Mouse (Mus musculus) layer of hippocampus, postnatal 25 days (tissue): ENCODE results near the gene Gm20696. TPM values are rescaled to one million over a fixed set of nuclear protein-coding genes. Genes with fewer than 3 reads are reported as not detected.

Experiments used
- DNase-seq, 2 experiments: peaks; one replicate each; pipeline ENCODE4 v3.0.0; 2022; ENCODE audit warnings: mixed read lengths in 2 of 2, low spot score in 1 of 2; ENCODE audit errors: extremely low spot score in 1 of 2
- total RNA-seq, 2 experiments: library from RNA; stranded (reverse); gene quantifications; 2 replicates each; pipeline ENCODE4 v1.2.3; 2021

The Gm20696 gene
- total RNA-seq, 2 experiments from 2014 or later = 6.5 to 7.8 TPM

GRCm38 (mm10) chr6:99408880-99409279 is 257.7 kb downstream of the Gm20696 start:
- no peak for DNase-seq

- no peak for DNase-seq
Observed at GRCm38 (mm10) chr6:99403755-99404390, 262.7 kb downstream of the Gm20696 start.

GRCm38 (mm10) chr6:99402941-99403340 is 263.7 kb downstream of the Gm20696 start:
- DNase-seq = no peak

GRCm38 (mm10) chr6:99402370-99402769 is 264.2 kb downstream of the Gm20696 start:
- no peak for DNase-seq

GRCm38 (mm10) chr6:99401801-99402200 is 264.8 kb downstream of the Gm20696 start:
- DNase-seq = no peak

DNA sequence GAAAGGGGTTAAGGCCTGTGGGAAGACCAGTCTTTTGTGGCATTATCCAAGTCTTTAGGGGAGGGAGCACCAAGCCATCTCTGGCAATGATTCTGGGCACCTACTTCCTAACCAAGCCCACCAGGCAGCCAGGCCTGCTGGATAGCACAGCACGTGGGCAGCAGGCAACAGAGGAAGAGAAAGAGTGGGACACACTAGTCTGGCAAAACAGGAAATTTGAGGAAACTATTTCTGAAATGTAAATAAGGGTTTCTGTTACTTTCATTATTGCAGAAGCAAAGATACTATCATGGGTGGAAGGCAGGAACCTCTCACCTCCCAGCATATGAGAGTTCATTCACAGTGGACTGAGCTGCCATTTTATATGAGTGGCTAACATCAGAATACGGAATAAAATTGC is 265.4 kb downstream of the Gm20696 start:
- DNase-seq = no peak

- DNase-seq = no peak
Observed at GRCm38 (mm10) chr6:99395745-99396144, 270.9 kb downstream of the Gm20696 start.

DNA sequence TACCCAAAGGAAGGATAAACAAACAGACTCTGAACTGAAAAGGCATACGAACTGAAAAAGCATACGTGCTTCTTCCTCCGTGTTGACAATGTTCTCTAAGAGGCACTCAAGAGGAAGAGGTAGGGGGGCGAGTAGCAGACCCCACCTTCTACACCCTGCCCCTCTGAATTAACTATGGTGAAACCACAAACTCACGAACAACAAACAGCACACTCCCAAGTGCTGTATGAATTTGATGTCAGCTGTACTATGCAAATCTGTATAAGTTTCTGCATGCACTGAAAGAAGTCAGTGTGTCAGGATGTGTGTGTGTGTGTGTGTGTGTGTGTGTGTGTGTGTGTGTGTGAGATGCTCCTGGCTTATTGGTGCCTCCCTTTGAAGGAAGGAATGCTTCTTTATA is 271.8 kb downstream of the Gm20696 start:
- DNase-seq = no peak

DNA sequence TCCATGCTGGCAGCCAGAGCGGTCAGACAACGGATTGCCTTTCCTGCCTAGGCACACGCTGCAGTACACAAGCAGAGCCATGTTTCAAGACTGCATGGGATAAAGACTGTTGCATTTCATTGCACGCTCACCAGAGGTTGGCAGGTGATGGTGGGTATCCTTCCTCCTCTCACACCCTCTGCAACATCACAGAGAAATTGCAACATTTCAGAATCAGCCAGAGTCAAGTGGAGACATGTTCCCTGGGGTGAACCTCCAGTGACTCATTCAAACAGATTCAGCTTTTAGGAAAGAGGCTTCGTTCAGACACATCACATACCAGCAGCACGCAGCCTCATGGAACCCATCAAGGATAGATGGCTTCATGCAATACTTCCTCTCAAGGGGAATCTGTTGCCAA is 274.1 kb downstream of the Gm20696 start:
- no peak for DNase-seq

DNA sequence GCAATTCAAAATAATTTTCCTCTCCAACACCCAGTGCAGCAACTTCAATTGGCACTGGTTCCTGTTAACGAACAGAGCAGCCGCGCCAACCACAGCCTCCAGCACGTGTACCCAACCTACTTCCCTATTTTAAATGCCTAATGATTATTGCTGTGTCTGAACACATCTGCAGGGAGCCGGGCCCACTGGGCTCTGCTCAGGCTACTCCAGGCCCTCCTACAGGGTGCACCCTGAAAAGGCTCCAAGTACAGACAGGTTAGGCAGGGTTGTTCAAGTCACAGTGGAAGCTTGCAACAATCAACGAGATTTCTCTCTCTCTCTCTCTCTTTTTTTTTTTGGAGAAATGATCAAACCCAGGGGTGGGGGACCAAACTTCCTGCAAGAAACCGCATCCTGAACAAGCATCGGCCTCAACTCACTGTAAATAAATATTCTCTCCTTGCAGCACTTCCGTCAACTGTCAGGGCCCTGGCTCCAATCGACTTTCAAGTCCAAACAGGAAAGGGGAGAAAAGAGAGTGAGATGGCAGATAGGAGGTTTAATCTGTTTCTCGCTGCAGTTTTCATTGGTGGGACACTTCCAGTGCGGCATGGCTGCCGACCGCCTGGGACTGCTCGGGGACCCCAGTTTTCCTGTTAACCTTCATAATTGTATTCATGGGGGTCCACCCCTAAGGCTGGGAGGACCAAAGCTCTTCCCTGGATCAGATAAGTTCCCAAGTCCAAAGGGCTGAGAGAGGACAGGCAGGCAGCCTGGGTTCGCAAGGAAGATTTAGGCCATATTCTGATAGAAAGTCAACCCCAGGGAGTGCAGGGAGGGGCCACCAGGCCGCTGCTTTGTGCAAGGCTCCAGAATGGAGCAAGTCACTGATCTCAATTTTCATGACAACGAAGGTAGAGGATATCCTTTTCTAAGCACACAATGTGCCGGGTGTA is 277.6 kb downstream of the Gm20696 start:
- no peak for DNase-seq

- DNase-seq = no peak
Observed at GRCm38 (mm10) chr6:99388023-99388422, 278.6 kb downstream of the Gm20696 start.

DNA sequence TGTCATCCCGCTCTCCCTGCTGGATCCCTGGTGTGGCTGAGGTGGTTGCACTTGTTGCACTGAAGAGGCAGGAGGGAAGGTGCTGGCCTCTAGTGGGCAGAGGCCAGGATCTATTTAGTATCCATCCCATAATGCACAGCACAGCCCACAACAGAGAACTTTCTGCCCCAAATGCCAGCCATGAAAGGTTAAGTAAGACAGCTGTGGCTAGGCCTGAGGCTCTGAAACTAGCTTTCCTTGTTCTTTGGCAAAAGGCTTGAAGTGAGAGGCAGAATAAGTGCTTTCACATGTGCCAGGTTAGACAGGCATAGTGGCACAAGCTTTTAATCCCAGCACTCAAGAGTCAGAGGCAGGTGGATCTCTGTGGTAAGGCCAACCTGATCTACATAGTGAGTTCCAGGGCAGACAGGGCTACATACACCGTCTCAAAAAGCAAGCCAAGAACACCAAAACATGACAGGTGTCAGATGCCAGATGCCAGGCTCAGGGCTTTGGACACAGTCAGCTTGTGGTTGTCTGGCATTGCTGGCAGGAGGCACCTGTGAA is 281.5 kb downstream of the Gm20696 start:
- no peak for DNase-seq

DNA sequence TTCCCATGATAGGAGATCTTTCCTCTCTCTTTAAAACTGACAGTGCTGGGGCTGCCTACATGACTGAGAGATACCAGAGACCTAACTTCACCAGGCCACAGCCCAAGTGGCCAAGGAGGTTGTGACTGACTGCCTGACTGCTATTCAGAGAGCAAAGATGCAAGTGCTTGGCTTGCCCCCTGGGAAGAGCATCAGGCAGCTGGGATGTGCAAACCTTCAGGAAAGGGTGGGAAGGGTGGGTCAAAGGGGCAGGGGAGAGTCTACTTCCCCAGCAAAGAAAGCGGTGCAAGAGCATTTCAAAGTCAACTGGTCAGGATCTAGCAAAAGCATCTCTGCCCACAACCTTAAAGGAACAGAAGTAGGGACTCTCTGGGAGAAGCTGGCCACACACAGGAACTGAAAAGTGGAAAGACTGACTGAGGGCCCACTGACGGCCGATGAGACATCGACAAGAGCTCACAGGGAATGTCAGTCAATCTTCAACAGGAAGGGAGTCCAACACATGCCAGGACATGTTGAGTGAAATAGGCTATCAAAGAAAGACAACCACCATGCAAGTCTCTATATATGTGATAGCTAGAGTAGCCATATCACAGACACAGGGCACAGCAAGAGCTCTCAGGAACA is 282.6 kb downstream of the Gm20696 start:
- no peak for DNase-seq

DNA sequence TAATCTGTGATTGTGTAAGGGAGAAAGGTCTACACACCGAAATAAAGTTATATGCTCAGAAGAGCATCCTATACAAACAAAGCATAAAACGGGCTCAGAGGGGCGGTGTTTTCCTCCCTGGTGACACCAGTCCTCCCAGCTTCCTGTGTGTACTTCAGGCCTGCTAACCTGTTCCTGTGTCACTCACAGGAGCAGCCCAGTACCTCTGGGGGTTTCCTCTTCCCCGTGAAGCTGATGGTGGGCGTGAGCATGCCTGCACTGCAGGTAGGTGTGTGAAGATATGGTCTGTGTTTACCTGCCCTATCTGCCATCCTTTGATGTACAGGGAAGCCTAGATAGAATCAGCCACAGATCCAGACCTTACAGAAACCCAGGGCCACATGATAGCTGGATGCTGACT is 286.5 kb downstream of the Gm20696 start:
- no peak for DNase-seq

- no peak for DNase-seq
Observed at GRCm38 (mm10) chr6:99378997-99379710, 287.4 kb downstream of the Gm20696 start.

- no peak for DNase-seq
Observed at GRCm38 (mm10) chr6:99377716-99378115, 288.9 kb downstream of the Gm20696 start.

DNA sequence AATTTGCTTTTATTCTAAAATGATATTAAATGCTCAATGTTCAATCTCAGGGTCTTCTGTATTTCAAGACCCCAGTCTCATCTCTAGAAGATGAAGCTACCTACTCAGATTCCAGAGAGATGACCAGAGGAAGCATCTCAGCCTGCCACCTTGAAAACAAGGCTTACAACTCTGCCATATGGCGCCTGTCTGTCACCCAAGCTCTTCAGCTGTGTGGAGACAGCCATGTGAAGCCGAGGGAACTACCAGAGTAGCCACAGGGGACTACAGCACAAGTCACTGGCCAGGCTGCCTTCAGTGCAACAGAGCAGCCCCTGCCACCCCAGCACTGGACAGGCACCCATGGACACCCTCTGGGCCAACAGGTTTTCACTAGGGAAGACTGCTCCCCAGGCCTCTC is 289.5 kb downstream of the Gm20696 start:
- no peak for DNase-seq

DNA sequence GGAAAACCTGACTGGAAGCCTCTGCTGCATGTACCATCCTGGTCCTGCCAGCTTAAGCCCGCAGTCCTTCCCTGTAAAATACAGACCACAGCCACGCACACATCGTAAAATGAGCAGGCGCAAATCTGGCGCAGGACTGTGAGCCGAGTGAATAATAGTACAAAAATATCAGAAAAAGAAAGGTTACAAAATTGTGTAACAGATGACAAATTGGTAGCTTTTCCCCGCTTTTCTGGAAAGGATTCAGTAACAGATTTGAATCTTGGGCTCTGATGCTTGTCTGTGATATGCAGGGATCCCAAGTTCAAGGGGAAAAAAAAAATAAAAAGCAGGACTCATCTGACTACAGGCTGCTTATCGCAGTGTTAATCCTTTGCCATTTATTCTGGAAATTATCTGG is 289.9 kb downstream of the Gm20696 start:
- peak in 1 of 2 experiments; percentile 30 for DNase-seq

GRCm38 (mm10) chr6:99375865-99376264 is 290.7 kb downstream of the Gm20696 start:
- DNase-seq = no peak

GRCm38 (mm10) chr6:99375376-99375775 is 291.2 kb downstream of the Gm20696 start:
- DNase-seq = no peak
